Mouse (Mus musculus): ENCODE measurements around the gene Cldnd2.
"Not testable (repeated sequence)": the region's sequence is repeated elsewhere in the genome, so short reads cannot be mapped to it uniquely, and the experiment has no call there.

Gene Cldnd2

GRCm38 (mm10) chr7:43440482-43440881 is at the start of gene Cldnd2:
TSS of gene Cldnd2 (plus strand) at chr7:43440782.
- no peak for DNase-seq (ENCODE audit: low spot score in 2 of 2)

GRCm38 (mm10) chr7:43392349-43393121 is 48.0 kb upstream of the Cldnd2 start:
- no peak for DNase-seq (ENCODE audit: low spot score in 2 of 2)

- DNase-seq (ENCODE audit: low spot score in 2 of 2), result no peak
Measured at GRCm38 (mm10) chr7:43399501-43399900, 41.1 kb upstream of the Cldnd2 start.

- no peak for DNase-seq (ENCODE audit: low spot score in 2 of 2)
Measured at GRCm38 (mm10) chr7:43402718-43403117, 37.9 kb upstream of the Cldnd2 start.

GRCm38 (mm10) chr7:43407573-43407972 is 33.0 kb upstream of the Cldnd2 start:
- DNase-seq (ENCODE audit: low spot score in 2 of 2), result no peak

GRCm38 (mm10) chr7:43408131-43408553 is 32.4 kb upstream of the Cldnd2 start, which contains the start of gene Siglecg:
TSS of gene Siglecg (plus strand) at chr7:43408204.
- DNase-seq (ENCODE audit: low spot score in 2 of 2), result no peak

- DNase-seq (ENCODE audit: low spot score in 2 of 2), result no peak
Measured at GRCm38 (mm10) chr7:43409084-43409483, 31.5 kb upstream of the Cldnd2 start.

GRCm38 (mm10) chr7:43411724-43412123 is 28.9 kb upstream of the Cldnd2 start:
- not testable (repeated sequence) for DNase-seq (ENCODE audit: low spot score in 2 of 2)

GRCm38 (mm10) chr7:43417298-43417697 is 23.3 kb upstream of the Cldnd2 start:
- no peak for DNase-seq (ENCODE audit: low spot score in 2 of 2)

GRCm38 (mm10) chr7:43422995-43423617 is 17.5 kb upstream of the Cldnd2 start:
- DNase-seq (ENCODE audit: low spot score in 2 of 2), result peak; percentile 61 to 83

GRCm38 (mm10) chr7:43423991-43424625 is 16.5 kb upstream of the Cldnd2 start:
- no peak for DNase-seq (ENCODE audit: low spot score in 2 of 2)

- DNase-seq (ENCODE audit: low spot score in 2 of 2), result no peak
Measured at GRCm38 (mm10) chr7:43427406-43427805, 13.2 kb upstream of the Cldnd2 start, which contains the start of gene Lim2. TSS of gene Lim2 (plus strand) at chr7:43427670.

- no peak for DNase-seq (ENCODE audit: low spot score in 2 of 2)
Measured at GRCm38 (mm10) chr7:43429500-43429899, 11.1 kb upstream of the Cldnd2 start.

- DNase-seq (ENCODE audit: low spot score in 2 of 2), result no peak
Measured at GRCm38 (mm10) chr7:43432891-43433290, 7.7 kb upstream of the Cldnd2 start.

- no peak for DNase-seq (ENCODE audit: low spot score in 2 of 2)
Measured at GRCm38 (mm10) chr7:43434676-43435075, 5.9 kb upstream of the Cldnd2 start.

- DNase-seq (ENCODE audit: low spot score in 2 of 2), result no peak
Measured at GRCm38 (mm10) chr7:43436341-43437255, 4.0 kb upstream of the Cldnd2 start, which contains the start of gene Nkg7. TSS of gene Nkg7 (plus strand) at chr7:43437073.

GRCm38 (mm10) chr7:43438611-43439010 is 2.0 kb upstream of the Cldnd2 start:
- no peak for DNase-seq (ENCODE audit: low spot score in 2 of 2)

- no peak for DNase-seq (ENCODE audit: low spot score in 2 of 2)
Measured at GRCm38 (mm10) chr7:43441071-43441470, 489 bp downstream of the Cldnd2 start.

- DNase-seq (ENCODE audit: low spot score in 2 of 2), result no peak
Measured at GRCm38 (mm10) chr7:43442684-43443083, 2.1 kb downstream of the Cldnd2 start.

- DNase-seq (ENCODE audit: low spot score in 2 of 2), result peak; percentile 55 to 58
Measured at GRCm38 (mm10) chr7:43443126-43443916, 2.7 kb downstream of the Cldnd2 start.

GRCm38 (mm10) chr7:43443917-43444293 is 3.3 kb downstream of the Cldnd2 start, which contains the start of the genes Etfb and Gm45233:
TSS of gene Etfb (plus strand) at chr7:43444083.
TSS of gene Gm45233 (plus strand) at chr7:43444128.
- peak; percentile 91 to 94 for DNase-seq (ENCODE audit: low spot score in 2 of 2)

Data from frontal cortex, postnatal 14 days (tissue).